Mouse (Mus musculus) megakaryocyte-erythroid progenitor cell, adult 5-6 weeks (primary cell): ENCODE results near the gene Atg4d. TPM values are rescaled to one million over a fixed set of nuclear protein-coding genes. Genes with fewer than 3 reads are reported as not detected.

ENCODE experiments used
- total RNA-seq, 2 experiments: library from RNA; stranded (forward) in 1 of 2; stranded (reverse) in 1 of 2; fragments of 200-1000, 215-1000 nt in 1 of 2; fragments of >200 nt in 1 of 2; fragmentation: Nextera tagmentation in 1 of 2; gene quantifications; 2 replicates each; pipeline ENCODE4 v1.2.3; 2014 to 2017

Gene Atg4d
- total RNA-seq, 2 experiments from 2014 or later, result 8.9 to 25.7 TPM

Other genes starting within 250 kb of the Atg4d start
- 1.9 and 3.4 TPM in 2 replicates for gene Icam1, start 249.3 kb upstream of the Atg4d start, total RNA-seq (2014; fragmentation: Nextera tagmentation)
- 3.6 TPM in 2 replicates for gene Icam1, start 249.3 kb upstream of the Atg4d start, total RNA-seq (2017)
- 34.3 and 38.9 TPM in 2 replicates for gene Icam4, start 235.9 kb upstream of the Atg4d start, total RNA-seq (2014; fragmentation: Nextera tagmentation)
- gene Icam4, start 235.9 kb upstream of the Atg4d start, total RNA-seq (2017), result 16.3 and 40.0 TPM in 2 replicates
- gene Icam5, start 233.2 kb upstream of the Atg4d start, total RNA-seq (2014; fragmentation: Nextera tagmentation), result 1.1 and 1.2 TPM in 2 replicates
- gene Icam5, start 233.2 kb upstream of the Atg4d start, total RNA-seq (2017), result 0.05 and 0.27 TPM in 2 replicates
- gene Zglp1, start 198.2 kb upstream of the Atg4d start, total RNA-seq (2014; fragmentation: Nextera tagmentation), result 10.2 TPM in 1 of 2 replicates, not detected in the other
- 1.7 TPM in 1 of 2 replicates, not detected in the other for gene Zglp1, start 198.2 kb upstream of the Atg4d start, total RNA-seq (2017)
- gene Gm49373, start 192.2 kb upstream of the Atg4d start, total RNA-seq (2014; fragmentation: Nextera tagmentation), result 4.5 TPM in 1 of 2 replicates, not detected in the other
- gene Gm49373, start 192.2 kb upstream of the Atg4d start, total RNA-seq (2017), result not detected in 2 replicates
- gene Fdx1l, start 191.7 kb upstream of the Atg4d start, total RNA-seq (2014; fragmentation: Nextera tagmentation), result 66.9 and 79.7 TPM in 2 replicates
- gene Fdx1l, start 191.7 kb upstream of the Atg4d start, total RNA-seq (2017), result 60.6 and 70.5 TPM in 2 replicates
- gene Gm38431, start 173.3 kb upstream of the Atg4d start, total RNA-seq (2014; fragmentation: Nextera tagmentation), result 38.6 and 39.7 TPM in 2 replicates
- gene Gm38431, start 173.3 kb upstream of the Atg4d start, total RNA-seq (2017), result 5.9 and 15.6 TPM in 2 replicates
- gene Raver1, start 173.3 kb upstream of the Atg4d start, total RNA-seq (2014; fragmentation: Nextera tagmentation), result 66.3 and 81.1 TPM in 2 replicates
- 12.9 and 16.8 TPM in 2 replicates for gene Raver1, start 173.3 kb upstream of the Atg4d start, total RNA-seq (2017)
- 24.9 and 40.0 TPM in 2 replicates for gene Tyk2, start 134.1 kb upstream of the Atg4d start, total RNA-seq (2014; fragmentation: Nextera tagmentation)
- 13.2 and 14.4 TPM in 2 replicates for gene Tyk2, start 134.1 kb upstream of the Atg4d start, total RNA-seq (2017)
- gene Cdc37, start 115.3 kb upstream of the Atg4d start, total RNA-seq (2014; fragmentation: Nextera tagmentation), result 182 and 193 TPM in 2 replicates
- 385 and 442 TPM in 2 replicates for gene Cdc37, start 115.3 kb upstream of the Atg4d start, total RNA-seq (2017)
- 23.5 and 24.3 TPM in 2 replicates for gene Pde4a, start 99.6 kb upstream of the Atg4d start, total RNA-seq (2014; fragmentation: Nextera tagmentation)
- gene Pde4a, start 99.6 kb upstream of the Atg4d start, total RNA-seq (2017), result 2.2 and 3.8 TPM in 2 replicates
- gene Keap1, start 25.9 kb upstream of the Atg4d start, total RNA-seq (2014; fragmentation: Nextera tagmentation), result 25.3 and 27.2 TPM in 2 replicates
- 32.7 and 39.8 TPM in 2 replicates for gene Keap1, start 25.9 kb upstream of the Atg4d start, total RNA-seq (2017)
- gene S1pr5, start 16.9 kb upstream of the Atg4d start, total RNA-seq (2014; fragmentation: Nextera tagmentation), result 0.59 TPM in 1 of 2 replicates, not detected in the other
- gene S1pr5, start 16.9 kb upstream of the Atg4d start, total RNA-seq (2017), result 1.1 TPM in 1 of 2 replicates, not detected in the other
- gene Kri1, start 22.7 kb downstream of the Atg4d start, total RNA-seq (2014; fragmentation: Nextera tagmentation), result 50.7 and 81.7 TPM in 2 replicates
- gene Kri1, start 22.7 kb downstream of the Atg4d start, total RNA-seq (2017), result 55.3 and 86.3 TPM in 2 replicates
- 5.7 and 7.4 TPM in 2 replicates for gene Cdkn2d, start 26.1 kb downstream of the Atg4d start, total RNA-seq (2014; fragmentation: Nextera tagmentation)
- 8.5 and 11.3 TPM in 2 replicates for gene Cdkn2d, start 26.1 kb downstream of the Atg4d start, total RNA-seq (2017)
- gene Ap1m2, start 47.0 kb downstream of the Atg4d start, total RNA-seq (2014; fragmentation: Nextera tagmentation), result 0.42 TPM in 1 of 2 replicates, not detected in the other
- gene Ap1m2, start 47.0 kb downstream of the Atg4d start, total RNA-seq (2017), result not detected in 2 replicates
- 25.8 and 30.7 TPM in 2 replicates for gene Slc44a2, start 55.4 kb downstream of the Atg4d start, total RNA-seq (2014; fragmentation: Nextera tagmentation)
- gene Slc44a2, start 55.4 kb downstream of the Atg4d start, total RNA-seq (2017), result 22.6 and 23.7 TPM in 2 replicates
- gene Ilf3, start 102.6 kb downstream of the Atg4d start, total RNA-seq (2014; fragmentation: Nextera tagmentation), result 76.3 and 86.0 TPM in 2 replicates
- gene Ilf3, start 102.6 kb downstream of the Atg4d start, total RNA-seq (2017), result 67.3 and 88.4 TPM in 2 replicates
- gene Qtrt1, start 146.5 kb downstream of the Atg4d start, total RNA-seq (2014; fragmentation: Nextera tagmentation), result 56.6 and 56.8 TPM in 2 replicates
- gene Qtrt1, start 146.5 kb downstream of the Atg4d start, total RNA-seq (2017), result 23.5 and 36.1 TPM in 2 replicates
- 62.6 and 81.4 TPM in 2 replicates for gene Dnm2, start 159.6 kb downstream of the Atg4d start, total RNA-seq (2014; fragmentation: Nextera tagmentation)
- gene Dnm2, start 159.6 kb downstream of the Atg4d start, total RNA-seq (2017), result 58.7 and 63.8 TPM in 2 replicates
- 17.0 and 26.4 TPM in 2 replicates for gene Tmed1, start 245.0 kb downstream of the Atg4d start, total RNA-seq (2014; fragmentation: Nextera tagmentation)
- gene Tmed1, start 245.0 kb downstream of the Atg4d start, total RNA-seq (2017), result 13.5 and 14.6 TPM in 2 replicates